Mouse (Mus musculus): ENCODE results near the gene Naaa.

Gene Naaa

DNA sequence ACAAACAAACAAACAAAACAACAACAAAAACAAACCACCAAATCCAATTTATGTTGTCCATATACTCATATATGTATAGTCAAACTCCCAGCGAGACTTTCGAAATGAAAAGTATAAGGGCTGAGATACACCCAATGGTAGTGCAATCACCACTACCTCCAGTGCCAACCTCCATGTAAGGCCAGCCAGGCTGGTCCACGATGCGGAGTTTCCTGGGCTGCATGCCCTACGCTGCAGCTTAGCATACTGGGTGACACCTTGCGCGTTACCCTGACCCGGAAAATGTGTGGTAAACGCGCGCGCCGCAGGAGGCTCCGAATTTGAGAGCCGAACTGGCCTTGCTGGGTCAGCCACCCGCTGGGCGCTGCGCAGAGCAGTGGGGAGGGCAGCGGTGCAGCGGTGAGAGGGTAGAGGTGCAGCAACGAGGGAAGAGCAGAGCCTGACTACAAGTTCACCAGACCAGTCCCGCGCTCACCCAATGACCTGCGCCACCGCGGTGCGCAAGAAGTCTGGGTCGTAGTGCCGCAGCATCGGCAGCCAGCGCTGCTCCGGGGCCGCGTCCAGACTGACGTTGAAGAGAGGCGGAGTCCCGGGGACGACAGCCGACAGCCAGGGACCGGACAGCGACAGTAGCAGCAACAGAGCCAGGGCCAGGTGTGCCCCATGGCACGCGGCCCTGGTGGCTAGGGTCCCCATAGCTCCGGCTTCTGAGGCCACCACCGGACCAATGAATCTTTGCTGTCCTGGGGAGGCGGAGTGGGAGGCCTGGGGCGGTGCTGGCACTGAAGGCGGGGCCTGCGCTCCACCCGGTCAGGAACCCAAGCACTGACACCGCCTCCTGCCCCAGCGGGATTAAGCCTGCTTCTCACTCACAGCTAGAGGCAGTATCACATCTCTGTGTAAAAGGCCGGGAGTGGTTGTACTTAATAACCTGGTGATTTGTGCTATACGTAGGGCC, at the start of gene Naaa:
Gene Naaa (minus strand): TSS at position 734 of the 958 bp plus-strand sequence.
- peak; percentile 58 to 67 for DNase-seq (ENCODE audit: low spot score in 2 of 2)

DNA sequence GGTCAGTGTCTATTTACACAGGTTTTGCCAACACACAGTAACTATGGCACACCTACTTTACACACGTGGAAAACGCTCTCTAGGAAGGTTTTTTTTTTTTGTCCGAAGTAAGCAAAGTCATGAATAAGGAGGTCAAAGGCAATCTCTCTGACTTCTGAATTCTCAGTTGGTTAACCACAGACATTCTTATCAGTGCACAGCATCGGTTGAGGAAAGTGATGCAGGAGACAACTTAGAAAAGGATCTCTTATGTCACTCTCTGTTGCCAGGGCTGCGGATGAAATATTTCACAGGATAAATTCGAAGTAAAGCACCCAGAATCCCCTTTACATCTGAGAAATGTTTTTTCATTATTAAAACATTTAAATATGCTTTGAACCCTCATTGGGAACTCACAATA, 49.4 kb upstream of the Naaa start:
- DNase-seq (ENCODE audit: low spot score in 2 of 2): no peak

DNA sequence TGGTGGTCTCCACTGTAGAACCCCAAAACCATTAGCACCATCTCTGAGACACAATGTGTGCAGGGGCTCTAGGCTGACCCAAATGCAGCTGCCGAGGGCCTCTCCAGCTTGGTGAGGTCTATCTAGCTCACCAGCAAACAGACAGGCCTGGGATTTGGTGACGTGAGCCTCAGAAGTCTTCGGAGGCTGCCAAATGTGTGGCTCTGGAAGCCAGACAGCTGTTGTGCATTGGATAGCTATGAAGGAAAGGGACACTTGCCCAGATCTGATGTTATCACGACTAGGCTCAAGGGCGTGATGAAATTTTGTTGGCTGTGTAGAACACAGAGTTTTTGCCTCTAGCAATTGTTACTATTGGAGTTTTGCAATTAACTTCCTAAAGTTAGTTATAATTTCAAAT, 45.3 kb upstream of the Naaa start:
- DNase-seq (ENCODE audit: low spot score in 2 of 2): no peak

DNA sequence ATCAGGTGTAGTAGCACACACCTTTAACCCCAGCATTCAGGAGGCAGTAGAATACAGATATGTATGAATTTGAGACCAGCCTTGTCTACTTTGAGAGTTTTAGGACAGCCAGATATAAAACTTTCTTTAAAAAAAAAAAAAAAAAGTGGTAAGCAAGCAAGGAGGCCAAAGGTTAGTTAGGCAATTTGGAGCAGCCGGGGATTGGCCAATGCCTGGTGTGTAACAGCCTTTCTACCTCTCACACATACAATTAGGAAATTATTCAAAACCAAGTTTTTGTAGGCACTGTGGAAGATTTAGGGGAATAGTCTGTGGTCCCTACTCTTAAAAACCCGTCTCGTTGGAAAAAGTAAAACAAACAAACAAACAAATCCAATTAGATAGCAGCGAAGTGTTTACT, 44.6 kb upstream of the Naaa start:
- DNase-seq (ENCODE audit: low spot score in 2 of 2): no peak

DNA sequence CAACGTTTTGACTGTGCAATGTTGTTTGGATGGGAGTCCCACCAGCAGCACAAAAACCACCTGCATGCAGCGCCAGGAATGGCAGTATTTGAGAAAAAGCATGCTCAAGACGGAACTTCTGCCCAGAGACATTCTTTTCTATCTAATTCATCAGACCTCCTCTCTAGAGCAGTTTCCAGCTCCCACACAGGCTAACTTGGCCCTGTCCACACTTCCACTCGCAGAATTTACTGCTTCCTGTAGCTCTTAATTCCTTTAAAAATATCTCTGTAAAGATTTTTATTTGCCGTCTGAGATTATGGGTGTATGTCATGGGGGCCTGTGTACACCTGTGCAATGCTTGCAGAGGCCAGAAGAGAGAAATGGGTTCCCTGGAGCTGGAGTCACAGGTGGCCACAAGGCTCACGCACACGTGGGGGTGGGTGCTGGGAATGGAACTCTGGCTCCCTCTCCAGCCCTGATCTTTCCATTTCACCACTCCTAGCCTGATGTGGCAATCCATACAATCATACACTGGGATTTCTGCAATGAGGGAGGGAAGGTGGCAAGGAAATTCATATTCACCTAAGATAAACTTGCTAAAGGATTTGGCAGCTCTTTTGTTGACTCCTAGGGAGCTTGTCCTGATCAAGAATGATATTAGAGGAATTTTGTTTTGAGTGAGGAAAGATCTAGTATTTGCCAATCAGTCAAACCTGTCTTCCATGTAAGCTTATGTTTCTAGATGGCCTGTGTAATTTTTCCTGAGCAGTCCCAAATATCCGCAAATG, 43.8 kb upstream of the Naaa start:
- DNase-seq (ENCODE audit: low spot score in 2 of 2): no peak

DNA sequence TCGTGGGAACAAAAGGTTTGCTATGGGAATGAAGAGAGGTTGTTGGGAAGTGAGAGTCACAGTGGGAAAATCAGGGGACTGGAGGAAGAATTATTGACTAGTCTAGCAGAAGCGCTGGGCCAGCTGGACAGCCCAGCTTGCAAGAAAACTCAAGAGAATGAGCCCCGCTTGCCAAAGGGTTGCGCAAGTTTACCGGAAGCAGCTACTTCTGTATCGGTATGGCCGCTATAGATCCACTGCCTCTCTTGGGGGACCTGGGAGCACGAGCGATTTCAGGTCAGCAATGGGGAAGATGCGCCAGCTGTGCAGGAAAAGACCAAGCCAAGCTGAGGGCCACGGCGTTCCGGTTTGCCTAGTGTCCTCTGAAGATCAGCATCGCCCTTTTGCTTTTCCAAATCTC, 40.6 kb upstream of the Naaa start:
- no peak for DNase-seq (ENCODE audit: low spot score in 2 of 2)

DNA sequence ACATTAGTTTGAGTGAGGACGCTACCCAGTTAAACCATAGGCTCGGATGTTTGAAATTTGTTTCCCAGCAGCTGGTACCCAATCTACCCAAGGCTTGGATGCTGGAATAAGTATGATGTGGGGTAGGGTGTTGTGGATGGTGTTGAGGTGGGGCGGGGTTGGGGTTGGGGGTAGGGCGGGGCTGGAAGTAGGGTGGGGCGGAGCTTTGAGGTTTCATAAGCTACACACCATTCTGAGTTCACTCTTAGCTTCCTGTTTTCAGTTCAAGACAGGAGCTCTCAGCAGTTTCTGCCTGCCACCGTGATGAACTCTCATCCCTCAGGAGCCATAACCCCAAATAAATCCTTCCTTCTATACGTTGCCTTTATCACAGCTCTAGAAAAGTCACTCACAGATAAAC, 40.1 kb upstream of the Naaa start:
- DNase-seq (ENCODE audit: low spot score in 2 of 2): no peak

DNA sequence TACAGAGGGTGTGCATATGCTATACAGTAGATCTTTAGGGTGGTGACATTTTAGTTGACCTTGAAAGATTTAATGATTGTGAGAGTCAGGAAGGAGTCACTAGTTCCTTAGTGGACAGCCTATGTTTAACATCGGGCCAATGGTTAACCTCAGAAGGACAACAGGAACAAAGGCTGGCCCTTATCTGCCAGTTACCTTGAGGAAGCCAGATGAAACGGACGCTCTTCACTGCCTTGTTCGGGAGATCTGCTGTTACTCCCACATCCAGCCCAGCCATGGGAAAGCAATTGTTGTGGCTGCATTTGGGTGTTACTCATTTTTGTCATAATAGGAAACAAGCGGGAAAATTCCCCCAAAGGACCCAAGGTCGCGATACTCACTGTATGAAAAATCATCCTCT, 35.8 kb upstream of the Naaa start:
- DNase-seq (ENCODE audit: low spot score in 2 of 2): no peak

DNA sequence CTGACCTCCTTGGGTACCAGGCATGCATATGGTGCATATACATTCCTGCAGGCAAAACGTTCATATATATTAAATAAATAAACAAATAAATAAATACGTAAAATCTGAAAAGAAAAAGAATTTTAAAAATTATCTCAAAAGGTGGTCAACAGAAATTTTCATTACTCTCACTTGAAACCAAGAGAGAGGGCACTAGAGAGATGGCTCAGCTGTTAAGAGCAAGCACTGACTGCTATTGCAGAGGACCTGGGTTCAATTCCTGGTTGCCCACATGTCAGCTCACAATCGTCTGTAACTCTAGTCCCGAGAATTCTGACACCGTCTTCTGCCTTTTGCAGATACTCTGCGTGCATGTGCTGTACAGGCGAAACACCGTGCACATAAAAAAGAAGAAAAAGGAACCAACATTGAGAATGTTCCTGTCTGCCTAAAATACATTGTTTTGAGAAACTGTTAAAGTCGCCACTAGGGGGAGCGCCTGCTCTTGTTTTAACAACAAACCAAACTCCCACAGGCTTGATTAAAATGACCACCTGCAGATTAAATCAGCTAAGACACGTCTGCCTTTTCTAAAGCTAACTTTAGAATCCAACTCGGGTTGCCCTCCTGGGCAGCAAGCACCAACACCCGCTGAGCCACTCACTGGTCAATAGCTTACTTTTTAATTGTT, 34.2 kb upstream of the Naaa start:
- peak; percentile 72 to 89 for DNase-seq (ENCODE audit: low spot score in 2 of 2)

DNA sequence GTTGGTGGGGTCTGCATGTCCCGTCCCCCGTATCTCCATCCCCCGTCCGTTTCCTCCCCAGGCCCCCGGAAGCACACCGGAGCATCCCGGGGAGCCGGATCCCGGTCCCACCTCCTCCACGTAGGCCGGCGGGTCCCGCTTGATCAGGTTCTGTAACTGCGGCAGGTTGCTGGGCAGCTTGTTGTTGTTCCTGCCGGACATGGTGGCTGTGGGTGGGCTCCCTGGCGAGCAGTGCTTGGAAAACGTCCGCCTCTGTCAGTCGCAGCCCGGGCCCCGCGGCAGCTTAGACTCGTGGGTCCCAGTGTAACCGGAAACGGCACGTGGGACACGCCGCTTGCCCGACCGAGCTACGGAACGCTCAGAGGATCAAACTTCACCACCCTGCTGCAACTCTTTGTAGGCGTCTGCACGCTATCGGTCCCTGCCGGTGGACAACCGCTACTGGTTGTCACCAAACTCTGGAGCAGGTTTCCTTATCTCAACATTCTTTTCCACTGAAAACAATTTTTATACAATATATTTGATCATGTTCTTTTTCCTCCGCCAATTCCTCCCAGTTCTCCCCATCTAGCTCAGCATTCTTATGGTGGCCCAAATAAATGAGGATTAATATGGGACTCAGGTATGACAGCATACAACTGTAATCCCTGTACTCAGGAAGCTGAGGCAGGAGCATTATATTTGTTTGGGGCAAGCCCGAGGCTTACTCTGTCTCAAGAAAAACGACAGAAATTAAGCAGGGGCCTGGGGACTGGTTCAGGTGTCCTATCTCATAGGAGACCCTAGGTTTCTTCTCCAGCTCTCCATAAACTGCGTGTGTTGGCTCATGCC, 31.9 kb upstream of the Naaa start, which contains the start of gene Sdad1:
Gene Sdad1 (minus strand): TSS at position 799 of the 831 bp plus-strand sequence.
- DNase-seq (ENCODE audit: low spot score in 2 of 2): peak; percentile 83 to 92

DNA sequence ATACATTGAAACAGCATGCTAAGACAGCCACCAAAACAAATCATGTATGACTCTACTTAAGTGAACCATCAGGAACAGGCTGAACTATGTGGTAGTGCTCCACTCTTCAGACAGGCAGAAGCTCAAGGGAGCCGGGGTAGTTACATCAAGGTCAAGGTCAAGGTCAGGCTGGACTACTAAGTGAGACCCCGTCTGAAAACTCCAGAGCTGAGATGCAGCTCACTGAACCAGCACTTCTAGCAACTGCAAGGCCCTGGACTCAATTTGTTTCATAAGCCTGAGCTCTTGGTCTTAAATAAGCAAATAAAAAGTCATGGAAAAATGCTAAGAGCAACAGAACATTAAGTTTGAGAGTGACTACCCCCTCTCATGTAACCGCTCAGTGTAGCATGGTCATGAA, 26.3 kb upstream of the Naaa start:
- DNase-seq (ENCODE audit: low spot score in 2 of 2): no peak

DNA sequence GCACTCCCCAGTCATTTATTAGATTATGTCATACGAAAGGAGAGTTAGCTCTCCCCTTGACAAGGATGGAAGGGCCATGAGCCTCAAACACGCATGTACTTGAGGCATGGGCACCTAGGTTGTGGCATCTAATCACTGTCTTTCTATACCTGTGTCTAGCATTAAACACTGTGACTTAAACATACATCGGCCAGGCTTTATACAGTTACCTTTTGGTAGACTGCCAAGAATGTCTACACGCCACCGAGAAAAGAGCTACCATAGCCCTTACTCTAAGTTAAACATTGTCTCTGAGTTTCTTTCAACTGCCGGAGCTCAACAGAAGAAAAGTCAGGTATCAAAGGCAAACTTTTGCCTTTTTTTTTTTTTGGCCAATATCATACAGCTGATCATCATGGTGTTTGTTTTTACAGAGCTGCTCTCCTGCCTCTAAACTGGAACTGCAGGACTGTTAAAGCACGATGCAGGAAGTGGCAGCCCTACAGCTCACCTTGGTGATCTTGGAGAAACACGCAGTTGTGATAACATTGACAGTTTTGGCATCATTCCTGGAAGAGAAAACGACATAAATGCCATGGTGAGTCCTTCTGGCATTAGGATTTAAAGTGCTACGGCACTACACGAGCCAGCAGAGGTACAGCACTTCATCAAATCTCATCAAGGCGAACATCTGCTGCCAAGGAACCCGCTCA, 24.3 kb upstream of the Naaa start:
- no peak for DNase-seq (ENCODE audit: low spot score in 2 of 2)

DNA sequence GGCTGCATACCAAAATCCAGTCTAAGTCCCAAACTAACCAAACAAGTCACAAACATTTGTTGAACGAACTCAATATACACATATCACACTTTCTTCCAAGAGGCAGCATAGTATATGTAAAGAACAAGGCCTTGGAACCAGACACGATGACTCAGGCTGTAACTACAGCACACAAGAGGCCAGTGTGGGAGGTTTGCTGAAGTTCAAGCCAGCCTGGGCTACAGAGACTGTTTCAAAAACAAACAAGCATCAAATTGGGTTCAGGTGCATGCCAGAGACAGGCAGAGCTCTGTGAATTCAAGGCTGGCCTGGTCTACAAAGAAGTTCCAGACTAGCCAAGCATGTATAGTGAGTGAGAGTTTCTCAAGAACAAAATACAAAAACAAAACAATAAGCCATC, 16.6 kb upstream of the Naaa start:
- DNase-seq (ENCODE audit: low spot score in 2 of 2): no peak

DNA sequence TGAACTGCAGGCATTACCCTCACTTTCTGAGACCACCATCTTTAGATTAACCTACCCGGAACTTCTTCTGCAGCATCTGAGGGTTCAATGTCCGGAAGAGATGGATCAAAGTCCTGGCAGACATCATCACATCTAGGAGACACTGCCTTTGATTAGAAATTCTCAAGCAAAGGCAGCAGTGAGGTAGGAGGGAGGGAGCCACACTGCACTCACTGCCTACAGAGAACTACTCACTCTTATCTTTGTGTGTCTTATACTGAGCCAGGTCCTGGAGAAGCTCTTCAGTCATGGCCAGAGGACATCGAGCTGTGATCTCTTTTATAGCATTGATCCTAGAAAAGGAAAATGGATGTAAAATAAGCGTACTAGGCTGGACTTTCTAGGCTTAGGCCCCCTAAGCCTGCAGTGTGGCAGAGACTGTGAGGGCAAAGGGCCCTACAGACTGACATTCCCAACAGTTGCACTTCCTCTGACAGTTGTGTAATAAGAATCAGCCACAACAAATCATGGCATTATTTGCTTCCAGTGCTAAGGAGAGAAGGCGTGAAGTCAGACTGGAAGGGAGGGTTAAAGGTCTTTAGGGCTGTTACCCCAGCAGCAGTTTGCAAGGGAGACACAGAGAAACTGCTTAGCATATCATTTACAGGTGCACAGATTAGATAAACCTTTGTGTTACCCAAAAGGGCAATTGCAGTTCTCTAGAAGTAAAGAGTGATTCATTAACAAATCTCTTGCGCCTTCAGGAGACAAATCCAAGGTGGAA, 13.9 kb upstream of the Naaa start:
- no peak for DNase-seq (ENCODE audit: low spot score in 2 of 2)

DNA sequence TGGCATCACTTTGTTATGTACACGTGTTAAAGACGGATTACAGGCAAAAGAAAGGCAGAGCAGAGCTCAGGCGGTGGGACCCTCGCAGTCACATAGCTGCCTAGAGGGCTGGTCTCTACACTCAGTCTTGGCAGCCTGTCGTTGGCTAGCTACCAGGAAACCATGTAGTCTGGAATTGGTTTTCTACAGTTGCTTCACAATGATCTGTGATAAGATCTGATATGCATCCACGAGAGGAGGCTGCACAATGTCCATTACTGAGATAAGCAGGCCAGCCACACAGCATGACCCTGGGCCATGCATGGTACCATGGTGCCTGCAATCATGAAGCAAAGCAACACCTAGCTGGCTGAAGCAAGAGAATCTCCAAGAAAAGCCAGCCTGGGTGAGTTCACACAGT, 9.9 kb upstream of the Naaa start:
- DNase-seq (ENCODE audit: low spot score in 2 of 2): no peak

DNA sequence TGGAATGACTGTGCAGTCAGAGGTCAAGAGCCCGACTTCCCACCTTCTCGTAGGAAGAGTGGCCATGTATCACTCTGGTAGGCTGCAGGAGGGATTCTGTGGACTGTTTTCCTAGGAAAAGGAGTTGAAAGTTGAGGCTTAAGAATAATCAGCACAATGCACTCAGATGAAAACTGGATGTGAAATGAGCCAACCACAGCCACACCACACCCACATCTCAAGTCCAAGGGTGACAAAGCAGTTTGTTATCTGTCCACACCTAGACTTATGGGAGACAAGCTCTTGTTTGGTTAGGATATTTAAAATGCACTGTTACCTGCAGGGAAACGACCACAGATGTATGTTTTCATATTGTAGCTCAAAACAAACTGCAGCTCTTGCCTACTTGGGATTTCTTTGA, 5.1 kb upstream of the Naaa start:
- no peak for DNase-seq (ENCODE audit: low spot score in 2 of 2)

DNA sequence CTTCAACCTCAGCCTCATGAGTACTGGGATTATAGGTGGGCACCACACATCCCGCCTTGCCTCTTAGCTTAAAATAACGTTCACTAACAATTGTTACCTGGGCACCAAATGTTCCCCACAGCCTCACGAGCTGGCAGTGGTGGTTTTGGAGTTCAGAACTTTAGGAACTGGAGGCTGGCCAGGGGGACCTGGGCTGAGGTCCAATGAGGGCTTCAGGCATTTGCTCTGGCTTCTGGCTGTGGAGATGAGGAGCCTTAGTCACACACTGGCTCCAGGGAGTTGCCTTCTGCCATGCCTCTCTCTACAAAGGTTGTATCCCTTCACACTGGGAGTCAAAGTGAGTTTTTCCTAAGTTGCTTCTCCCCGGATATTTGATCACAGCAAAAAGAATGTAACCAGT, 4.6 kb upstream of the Naaa start:
- no peak for DNase-seq (ENCODE audit: low spot score in 2 of 2)

DNA sequence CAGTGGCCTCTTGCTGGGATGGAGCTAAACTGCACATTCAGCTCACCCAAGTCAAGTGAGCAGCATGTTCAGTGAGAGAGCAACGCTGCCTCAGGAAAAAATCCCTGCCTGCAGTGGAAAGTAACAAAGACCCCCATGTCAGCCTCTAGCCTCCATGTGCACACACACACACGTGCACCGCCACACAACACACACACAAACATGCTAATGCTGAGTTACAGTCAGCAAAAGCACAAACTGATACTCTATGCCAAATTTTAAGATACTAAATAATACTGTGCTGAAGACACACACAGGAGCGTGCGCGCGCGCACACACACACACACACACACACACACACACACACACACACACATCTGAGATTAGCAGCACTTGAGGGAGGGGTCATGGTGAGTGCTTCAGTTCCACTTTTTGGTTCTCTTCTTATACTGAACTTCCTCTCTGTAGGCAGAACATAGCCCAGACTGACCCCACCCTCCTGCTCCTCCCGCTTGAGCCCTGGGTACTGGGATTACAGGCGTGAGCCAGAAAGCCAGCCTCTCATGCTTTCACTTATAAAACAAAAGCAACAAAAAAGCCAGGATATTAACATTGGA, 1.1 kb upstream of the Naaa start:
- DNase-seq (ENCODE audit: low spot score in 2 of 2): no peak

DNA sequence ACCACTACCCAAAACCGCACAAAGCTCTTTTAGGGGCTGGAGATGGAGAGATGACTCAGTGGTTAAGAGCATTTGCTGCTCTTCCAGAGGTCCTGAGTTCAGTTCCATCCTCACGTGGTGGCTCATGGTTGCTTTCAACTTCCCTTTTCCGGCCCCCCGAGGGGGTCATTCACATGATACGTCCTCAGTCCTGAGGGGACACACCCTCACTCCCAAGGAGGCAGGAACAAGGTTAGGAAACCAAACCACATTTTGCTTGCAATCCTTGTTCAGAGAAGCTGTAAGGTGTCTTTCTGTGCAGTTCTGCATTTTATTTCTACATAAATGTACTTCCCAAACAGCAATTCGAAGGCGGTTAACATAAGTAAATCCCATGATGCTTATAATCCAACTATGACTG, 7.5 kb downstream of the Naaa start:
- no peak for DNase-seq (ENCODE audit: low spot score in 2 of 2)

All from cerebellum, postnatal 4 days (tissue).